Mouse (Mus musculus): ENCODE measurements around the gene Cyp2j12. TPM values are rescaled to one million over a fixed set of nuclear protein-coding genes. Genes with fewer than 3 reads are reported as not detected.
"Not testable (repeated sequence)": the region's sequence is repeated elsewhere in the genome, so short reads cannot be mapped to it uniquely, and the experiment has no call there.

The Cyp2j12 gene
- polyA plus RNA-seq (2015; fragmentation: Nextera tagmentation; extraction: Ambion mirVana) = not detected in 2 replicates

DNA sequence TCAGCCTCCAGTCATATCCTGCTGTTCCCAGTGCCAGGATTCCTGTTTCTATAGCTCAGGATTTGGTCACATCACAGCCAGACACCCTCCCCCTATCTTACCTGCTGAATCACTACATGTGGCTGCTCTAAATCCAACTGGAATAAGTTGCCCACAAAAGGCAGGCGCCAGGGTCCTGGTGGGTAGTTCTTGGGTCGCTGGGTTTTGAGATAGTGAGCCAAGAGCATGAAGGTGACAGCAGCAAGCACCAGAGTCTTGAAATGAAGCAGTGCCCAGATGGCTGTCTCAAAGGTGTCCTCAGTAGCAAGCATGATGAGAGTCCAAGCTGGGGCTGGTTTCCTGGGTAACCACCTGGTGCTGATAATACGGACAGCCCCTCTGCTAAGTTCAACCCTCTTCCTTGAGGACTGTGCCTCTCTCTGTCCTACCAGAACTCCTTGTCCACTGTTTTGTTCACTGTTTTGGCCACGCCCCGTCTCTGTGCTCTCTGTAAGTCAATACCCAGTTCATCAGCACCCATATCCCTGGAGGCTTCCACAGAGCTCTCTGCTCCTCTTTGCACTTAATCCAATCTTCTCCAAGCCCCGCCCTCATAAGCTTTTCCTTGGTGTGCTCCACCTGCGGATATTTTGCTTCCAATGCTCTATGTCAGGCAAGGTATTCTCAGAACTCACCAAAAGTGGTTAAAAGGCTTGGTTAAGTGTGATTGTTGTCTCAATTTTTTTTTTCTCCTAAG is at the start of gene Cyp2j12:
TSS of gene Cyp2j12 (minus strand) at position 421 of the 736 bp plus-strand sequence.
- no peak for ATAC-seq (ENCODE audit: insufficient number of reproducible peaks, insufficient read depth, low FRiP score, low TSS enrichment, low read depth)
- H3K27ac ChIP-seq = no peak within 1 kb of the TSS
- H3K9me3 ChIP-seq = no peaks in the 10 kb centered on the region
- no peaks in the 10 kb centered on the region for H3K27me3 ChIP-seq
- no peak within 1 kb of the TSS for H3K4me2 ChIP-seq
- H3K36me3 ChIP-seq = no peaks in the 10 kb centered on the region
- 66% methylated on average over 7 of the region's 7 CpGs for WGBS
- H3K4me3 ChIP-seq = no peak within 1 kb of the TSS
- no peaks in the 10 kb centered on the region for H3K4me1 ChIP-seq
- no peak within 1 kb of the TSS for H3K9ac ChIP-seq

GRCm38 (mm10) chr4:96189321-96189720 is 48.4 kb upstream of the Cyp2j12 start:
- ATAC-seq (ENCODE audit: insufficient number of reproducible peaks, insufficient read depth, low FRiP score, low TSS enrichment, low read depth); H3K9me3 ChIP-seq; H3K36me3 ChIP-seq; H3K9ac ChIP-seq; H3K27ac ChIP-seq; H3K27me3 ChIP-seq; H3K4me3 ChIP-seq; H3K4me1 ChIP-seq; H3K4me2 ChIP-seq: not testable (repeated sequence)
- 88% methylated on average over 5 of the region's 5 CpGs for WGBS

GRCm38 (mm10) chr4:96188671-96189070 is 47.7 kb upstream of the Cyp2j12 start:
- H3K4me1 ChIP-seq; H3K27ac ChIP-seq; ATAC-seq (ENCODE audit: insufficient number of reproducible peaks, insufficient read depth, low FRiP score, low TSS enrichment, low read depth); H3K9ac ChIP-seq; H3K4me3 ChIP-seq; H3K4me2 ChIP-seq; H3K9me3 ChIP-seq; H3K27me3 ChIP-seq; H3K36me3 ChIP-seq: not testable (repeated sequence)
- 81% methylated on average over 2 of the region's 2 CpGs for WGBS

DNA sequence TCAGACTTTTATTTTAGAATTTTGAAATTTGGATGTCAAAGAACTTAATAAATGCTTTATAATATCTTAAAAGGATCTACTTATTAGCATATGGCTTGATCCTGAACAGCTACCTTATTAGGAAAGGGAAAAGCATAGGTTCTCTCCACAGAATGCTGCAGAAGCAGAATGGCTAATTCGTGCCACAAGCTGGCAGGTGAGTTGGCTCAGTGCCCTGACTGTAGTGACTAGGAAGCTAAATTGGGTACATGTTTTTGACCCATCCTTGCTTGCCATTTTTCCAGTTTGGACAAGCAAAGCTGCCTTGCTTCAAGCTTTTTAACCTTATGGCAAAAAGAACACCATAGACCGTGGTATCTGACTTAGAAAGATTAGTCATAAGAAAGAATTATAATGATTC is 47.2 kb upstream of the Cyp2j12 start:
- H3K36me3 ChIP-seq; H3K27ac ChIP-seq; H3K27me3 ChIP-seq; H3K9me3 ChIP-seq; H3K4me3 ChIP-seq; ATAC-seq (ENCODE audit: insufficient number of reproducible peaks, insufficient read depth, low FRiP score, low TSS enrichment, low read depth); H3K4me2 ChIP-seq; H3K4me1 ChIP-seq; H3K9ac ChIP-seq: not testable (repeated sequence)
- 90% methylated on average over 2 of the region's 2 CpGs for WGBS

GRCm38 (mm10) chr4:96184716-96185115 is 43.8 kb upstream of the Cyp2j12 start:
- H3K4me3 ChIP-seq; H3K36me3 ChIP-seq; H3K9ac ChIP-seq; H3K27me3 ChIP-seq; ATAC-seq (ENCODE audit: insufficient number of reproducible peaks, insufficient read depth, low FRiP score, low TSS enrichment, low read depth); H3K9me3 ChIP-seq; H3K4me2 ChIP-seq; H3K27ac ChIP-seq; H3K4me1 ChIP-seq: not testable (repeated sequence)
- 87% methylated on average over 2 of the region's 2 CpGs for WGBS

DNA sequence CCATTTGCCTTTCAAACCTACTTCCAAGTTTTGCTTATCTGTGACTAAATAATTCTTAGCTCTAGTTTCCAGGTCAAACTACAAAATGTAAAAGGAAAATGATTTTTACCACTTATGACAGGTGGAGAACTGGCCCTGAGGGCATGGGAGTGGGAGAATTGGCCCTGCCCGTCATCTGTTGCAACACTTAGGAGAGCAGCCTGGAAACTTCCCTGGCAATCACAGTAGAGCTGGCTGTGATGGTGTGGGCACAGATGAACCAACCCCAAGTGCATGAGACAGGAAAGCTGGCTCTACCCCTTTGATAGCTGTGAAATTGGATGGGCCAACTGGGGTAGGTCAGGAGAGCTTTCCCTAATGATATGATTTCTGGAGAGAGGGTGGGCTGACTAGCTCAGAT is 21.9 kb upstream of the Cyp2j12 start:
- WGBS = 80% methylated on average over 1 of the region's 1 CpGs
- H3K9ac ChIP-seq = no peak overlapping the region

DNA sequence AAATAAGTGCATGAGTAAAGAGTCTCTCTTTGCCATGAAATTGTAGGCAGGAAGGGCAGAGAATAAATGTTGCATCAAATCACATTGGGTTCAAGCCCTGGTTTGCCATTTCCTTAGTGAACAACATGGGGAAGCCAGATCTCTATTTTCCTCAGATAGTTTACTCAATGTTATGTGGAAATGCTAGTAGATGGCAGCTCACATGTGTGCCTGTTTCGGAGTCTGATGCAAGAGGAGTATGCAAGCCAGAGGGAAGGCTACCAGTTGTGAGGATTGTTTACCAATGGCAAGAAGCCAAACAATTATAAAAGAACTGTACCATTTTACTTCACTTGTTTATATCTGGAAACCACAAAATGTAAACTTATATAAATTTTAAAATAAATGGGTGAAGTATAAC is 20.6 kb upstream of the Cyp2j12 start:
- no peaks in the 10 kb centered on the region for H3K4me1 ChIP-seq
- 73% methylated on average over 1 of the region's 1 CpGs for WGBS

More for the DNA sequence above, 21.9 kb upstream of the Cyp2j12 start:
- Histone ChIP-seq H3K36me3 (no peaks in the 10 kb centered on the region), H3K4me3 (no peak overlapping the region), H3K4me2 (no peak overlapping the region), H3K9me3 (no peaks in the 10 kb centered on the region), H3K4me1 (no peaks in the 10 kb centered on the region), H3K27ac (no peak overlapping the region), H3K27me3 (no peaks in the 10 kb centered on the region)
- no peak for ATAC-seq (ENCODE audit: insufficient number of reproducible peaks, insufficient read depth, low FRiP score, low TSS enrichment, low read depth)

GRCm38 (mm10) chr4:96139226-96139625 is 1.7 kb downstream of the Cyp2j12 start:
- Histone ChIP-seq H3K27ac (no peak overlapping the region), H3K4me1 (no peaks in the 10 kb centered on the region), H3K9ac (no peak overlapping the region), H3K9me3 (no peaks in the 10 kb centered on the region), H3K36me3 (no peaks in the 10 kb centered on the region), H3K27me3 (no peaks in the 10 kb centered on the region), H3K4me2 (no peak overlapping the region), H3K4me3 (no peak overlapping the region)
- WGBS = 82% methylated on average over 1 of the region's 1 CpGs
- ATAC-seq (ENCODE audit: insufficient number of reproducible peaks, insufficient read depth, low FRiP score, low TSS enrichment, low read depth) = no peak

More for the DNA sequence above, 20.6 kb upstream of the Cyp2j12 start:
- Histone ChIP-seq H3K9ac (no peak overlapping the region), H3K36me3 (no peaks in the 10 kb centered on the region), H3K4me3 (no peak overlapping the region), H3K9me3 (no peaks in the 10 kb centered on the region), H3K27ac (no peak overlapping the region), H3K27me3 (no peaks in the 10 kb centered on the region), H3K4me2 (no peak overlapping the region)
- no peak for ATAC-seq (ENCODE audit: insufficient number of reproducible peaks, insufficient read depth, low FRiP score, low TSS enrichment, low read depth)

- Histone ChIP-seq H3K9ac (no peak overlapping the region), H3K36me3 (no peaks in the 10 kb centered on the region), H3K4me2 (no peak overlapping the region), H3K27ac (no peak overlapping the region), H3K4me1 (no peaks in the 10 kb centered on the region), H3K4me3 (no peak overlapping the region), H3K9me3 (no peaks in the 10 kb centered on the region), H3K27me3 (no peaks in the 10 kb centered on the region)
- ATAC-seq (ENCODE audit: insufficient number of reproducible peaks, insufficient read depth, low FRiP score, low TSS enrichment, low read depth) = no peak
- 65% methylated on average over 3 of the region's 3 CpGs for WGBS
These were observed 6.7 kb downstream of the Cyp2j12 start for GRCm38 (mm10) chr4:96134246-96134645.

- Histone ChIP-seq H3K4me3 (no peak overlapping the region), H3K27ac (no peak overlapping the region), H3K9ac (no peak overlapping the region), H3K9me3 (no peaks in the 10 kb centered on the region), H3K4me2 (no peak overlapping the region), H3K27me3 (no peaks in the 10 kb centered on the region), H3K4me1 (peaks cover 4% of the 10 kb centered on the region; the same call in 1 of the 2 replicates), H3K36me3 (no peaks in the 10 kb centered on the region)
- no peak for ATAC-seq (ENCODE audit: insufficient number of reproducible peaks, insufficient read depth, low FRiP score, low TSS enrichment, low read depth)
- WGBS = 22% methylated on average over 2 of the region's 2 CpGs
These were observed 44.1 kb downstream of the Cyp2j12 start for GRCm38 (mm10) chr4:96096841-96097240.

GRCm38 (mm10) chr4:96091869-96092268 is 49.1 kb downstream of the Cyp2j12 start:
- Histone ChIP-seq H3K27ac (no peak overlapping the region), H3K27me3 (no peaks in the 10 kb centered on the region), H3K9ac (no peak overlapping the region), H3K4me1 (peaks cover 4% of the 10 kb centered on the region; the same call in 1 of the 2 replicates), H3K4me2 (no peak overlapping the region), H3K36me3 (no peaks in the 10 kb centered on the region), H3K4me3 (no peak overlapping the region), H3K9me3 (no peaks in the 10 kb centered on the region)
- no peak for ATAC-seq (ENCODE audit: insufficient number of reproducible peaks, insufficient read depth, low FRiP score, low TSS enrichment, low read depth)

GRCm38 (mm10) chr4:96089356-96090048 is 51.5 kb downstream of the Cyp2j12 start:
- not testable (repeated sequence) for H3K27ac ChIP-seq; H3K27me3 ChIP-seq; H3K4me3 ChIP-seq; H3K4me2 ChIP-seq; H3K36me3 ChIP-seq; ATAC-seq (ENCODE audit: insufficient number of reproducible peaks, insufficient read depth, low FRiP score, low TSS enrichment, low read depth); H3K9ac ChIP-seq; H3K9me3 ChIP-seq; H3K4me1 ChIP-seq
- WGBS = 63% methylated on average over 6 of the region's 6 CpGs
